Mouse (Mus musculus) urinary bladder, adult 2 months (tissue): ENCODE results near the gene Glul. TPM values are rescaled to one million over a fixed set of nuclear protein-coding genes. Genes with fewer than 3 reads are reported as not detected.

Experiments
- DNase-seq: peaks from one replicate; pipeline ENCODE4 v3.0.0; 2022; ENCODE audit warnings: low spot score
- polyA plus RNA-seq: library from polyadenylated mRNA; depleted of rRNA; stranded (reverse); fragments of >200 nt; gene quantifications from 2 replicates; pipeline ENCODE4 v1.2.3, GENCODE M21; 2012

Gene Glul
- polyA plus RNA-seq, 1 experiment: 244 TPM

GRCm38 (mm10) chr1:153909213-153909962 lies 9.6 kb downstream of the Glul start:
- DNase-seq: no peak

- no peak for DNase-seq
These were observed 10.2 kb downstream of the Glul start for GRCm38 (mm10) chr1:153909963-153910291.

- no peak for DNase-seq
These were observed 10.7 kb downstream of the Glul start for GRCm38 (mm10) chr1:153910423-153910822.

GRCm38 (mm10) chr1:153911276-153911795 lies 11.6 kb downstream of the Glul start:
- DNase-seq: no peak

GRCm38 (mm10) chr1:153913869-153914268 lies 14.1 kb downstream of the Glul start:
- no peak for DNase-seq

GRCm38 (mm10) chr1:153918521-153919206 lies 18.9 kb downstream of the Glul start:
- no peak for DNase-seq

GRCm38 (mm10) chr1:153921642-153922041 lies 21.9 kb downstream of the Glul start:
- DNase-seq: no peak

- no peak for DNase-seq
These were observed 22.9 kb downstream of the Glul start for GRCm38 (mm10) chr1:153922571-153923021.

- DNase-seq: no peak
These were observed 24.9 kb downstream of the Glul start for GRCm38 (mm10) chr1:153924395-153925385.

GRCm38 (mm10) chr1:153930431-153930830 lies 30.7 kb downstream of the Glul start:
- no peak for DNase-seq

- no peak for DNase-seq
These were observed 34.0 kb downstream of the Glul start for GRCm38 (mm10) chr1:153933772-153934171.

- DNase-seq: no peak
These were observed 36.2 kb downstream of the Glul start for GRCm38 (mm10) chr1:153935844-153936380.

- no peak for DNase-seq
These were observed 37.3 kb downstream of the Glul start for GRCm38 (mm10) chr1:153937025-153937424.

GRCm38 (mm10) chr1:153940986-153941385 lies 41.2 kb downstream of the Glul start:
- no peak for DNase-seq

- no peak for DNase-seq
These were observed 45.4 kb downstream of the Glul start for GRCm38 (mm10) chr1:153945181-153945580.

GRCm38 (mm10) chr1:153946971-153947370 lies 47.2 kb downstream of the Glul start:
- no peak for DNase-seq

- no peak for DNase-seq
These were observed 48.1 kb downstream of the Glul start for GRCm38 (mm10) chr1:153947837-153948236.

- DNase-seq: no peak
These were observed 53.5 kb downstream of the Glul start for GRCm38 (mm10) chr1:153953232-153953631.

GRCm38 (mm10) chr1:153953797-153954196 lies 54.1 kb downstream of the Glul start:
- no peak for DNase-seq

GRCm38 (mm10) chr1:153957850-153958249 lies 58.1 kb downstream of the Glul start:
- no peak for DNase-seq
